Mouse (Mus musculus) midbrain, embryonic 13.5 days (tissue): Measurements from ENCODE around the gene Acadvl. TPM values are rescaled to one million over a fixed set of nuclear protein-coding genes. Genes with fewer than 3 reads are reported as not detected.
A peak's percentile ranks its signal among the peaks of the same experiment; 100 is the strongest.
"Not testable (repeated sequence)": the region's sequence is repeated elsewhere in the genome, so short reads cannot be mapped to it uniquely, and the experiment has no call there.

Experiments
- ATAC-seq: fragments of 200-750 bp; cut with Nextera tagmentation; 2 replicates; pipeline ENCODE4 v1.8.0; 2017; ENCODE audit warnings: mild to moderate bottlenecking, moderate TSS enrichment, moderate library complexity
- H3K27ac ChIP-seq: fragments of 300-500 bp; sonication (generic); 2 replicates; pipeline ENCODE4 v1.5.1; 2015; ENCODE audit warnings: inconsistent platforms, mild to moderate bottlenecking, moderate library complexity
- H3K27me3 ChIP-seq: fragments of 300-500 bp; sonication (generic); 2 replicates; pipeline ENCODE4 v1.6.1; 2015; ENCODE audit warnings: mild to moderate bottlenecking, inconsistent platforms
- H3K36me3 ChIP-seq: fragments of 300-500 bp; sonication (generic); 2 replicates; pipeline ENCODE4 v1.6.1; 2015; ENCODE audit warnings: mild to moderate bottlenecking, inconsistent platforms
- H3K4me1 ChIP-seq: fragments of 300-500 bp; sonication (generic); replicated peaks from 2 replicates; pipeline ENCODE4 v1.6.1; 2015; ENCODE audit warnings: inconsistent platforms
- H3K4me2 ChIP-seq: fragments of 300-500 bp; sonication (generic); replicated peaks from 2 replicates; pipeline ENCODE4 v1.6.1; 2015; ENCODE audit warnings: moderate library complexity, mild to moderate bottlenecking, inconsistent platforms
- H3K4me3 ChIP-seq: fragments of 300-500 bp; sonication (generic); replicated peaks from 2 replicates; pipeline ENCODE4 v1.5.1; 2015; ENCODE audit warnings: mild to moderate bottlenecking, inconsistent platforms
- H3K9ac ChIP-seq: fragments of 300-500 bp; sonication (generic); replicated peaks from 2 replicates; pipeline ENCODE4 v1.6.1; 2015; ENCODE audit warnings: mild to moderate bottlenecking, inconsistent platforms
- H3K9me3 ChIP-seq: fragments of 300-500 bp; sonication (generic); 2 replicates; pipeline ENCODE4 v1.6.1; 2016; ENCODE audit warnings: mild to moderate bottlenecking, inconsistent platforms
- WGBS: fragments of 180-500 bp; shearing (Covaris S2); methylation state at CpG from one replicate; pipeline ENCODE4 v1.1.7; 2015; 5-methylcytosine and 5-hydroxymethylcytosine counted together
- polyA plus RNA-seq: library from polyadenylated mRNA; unstranded; fragments of >200 nt; fragmentation: Nextera tagmentation; extraction: Ambion mirVana; gene quantifications from 2 replicates; pipeline ENCODE4 v1.2.1, GENCODE M21; 2015

Gene Acadvl
- polyA plus RNA-seq, 1 experiment from 2014 or later: 51.7 TPM

DNA sequence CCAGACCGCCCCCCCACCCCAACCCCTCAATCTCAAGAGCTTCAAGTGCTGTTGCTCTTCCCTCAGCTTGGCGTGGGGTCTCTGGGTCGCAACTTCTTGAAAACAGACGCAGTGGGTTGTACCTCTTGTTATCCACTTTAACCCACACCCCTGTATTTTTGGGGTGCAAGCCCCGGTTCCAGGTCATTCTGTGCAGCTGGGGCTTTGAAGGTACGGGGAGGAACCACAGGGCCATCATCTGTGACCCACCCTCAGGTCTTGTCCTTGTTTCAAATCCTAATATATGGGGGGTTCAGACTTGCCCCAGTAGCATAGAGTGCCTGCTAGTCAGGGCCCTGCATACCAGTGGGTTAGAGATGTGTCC, 8.9 kb upstream of the Acadvl start:
- H3K27me3 ChIP-seq: no peaks in the 10 kb centered on the region
- peaks cover 88% of the 10 kb centered on the region for H3K4me1 ChIP-seq
- no peak for ATAC-seq
- peak overlapping the region; percentile 69 for H3K27ac ChIP-seq
- no peaks in the 10 kb centered on the region for H3K9me3 ChIP-seq
- H3K9ac ChIP-seq: peak overlapping the region; percentile 52
- H3K4me2 ChIP-seq: peak overlapping the region; percentile 59
- WGBS: 11% methylated on average over 6 of the region's 6 CpGs
- H3K4me3 ChIP-seq: peak overlapping the region; percentile 40
- H3K36me3 ChIP-seq: no peaks in the 10 kb centered on the region

- peaks cover 89% of the 10 kb centered on the region for H3K4me1 ChIP-seq
- no peak for ATAC-seq
- peak overlapping the region; percentile 52 for H3K9ac ChIP-seq
- peak overlapping the region; percentile 69 for H3K27ac ChIP-seq
- no peaks in the 10 kb centered on the region for H3K9me3 ChIP-seq
- peak overlapping the region; percentile 59 for H3K4me2 ChIP-seq
- H3K4me3 ChIP-seq: peak overlapping the region; percentile 40
- H3K27me3 ChIP-seq: no peaks in the 10 kb centered on the region
- 6% methylated on average over 19 of the region's 29 CpGs for WGBS
- H3K36me3 ChIP-seq: no peaks in the 10 kb centered on the region
These were observed 8.4 kb upstream of the Acadvl start for GRCm38 (mm10) chr11:70023481-70024150.

DNA sequence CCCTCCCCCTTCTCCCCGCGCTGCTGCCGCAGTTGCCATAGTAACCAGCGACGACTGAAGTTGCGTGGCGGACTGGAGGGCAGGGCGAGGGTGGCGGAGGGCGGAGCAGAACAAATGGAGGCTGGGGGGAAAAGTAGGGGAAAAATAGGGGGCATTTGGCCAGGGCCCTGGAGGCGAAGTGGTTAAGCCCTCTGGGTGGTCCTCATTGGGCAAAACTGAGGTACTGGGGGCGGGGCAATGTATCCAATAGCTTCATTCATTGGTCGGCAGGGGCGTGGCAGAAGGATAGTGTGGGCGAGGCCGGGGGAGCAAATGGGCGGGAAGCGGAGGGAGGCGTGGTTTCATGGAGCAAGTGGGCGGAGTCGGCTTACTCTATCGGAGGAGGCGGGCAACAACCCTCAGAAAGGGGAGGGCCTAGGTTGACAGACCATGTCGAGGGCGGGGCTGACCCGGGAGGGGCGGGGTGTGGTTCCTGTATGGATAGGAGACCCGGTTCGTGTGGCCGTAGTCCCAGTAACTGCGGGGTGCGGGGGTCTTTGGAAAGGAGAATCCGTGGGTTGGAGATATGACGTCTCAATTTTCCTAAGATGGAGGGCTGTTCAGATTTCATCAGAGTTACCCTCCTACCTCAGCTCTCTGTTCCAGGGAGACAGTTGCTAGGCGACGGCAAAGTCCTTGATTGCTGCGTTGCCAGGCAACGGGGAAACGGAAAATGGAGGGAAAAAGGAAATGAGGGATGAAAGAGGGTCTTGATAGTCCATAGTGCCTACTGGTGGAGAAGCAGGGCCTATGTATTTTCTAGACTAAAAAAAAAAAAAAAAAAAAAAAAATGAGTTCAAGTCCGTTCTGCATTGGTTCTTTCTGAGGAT, 6.3 kb upstream of the Acadvl start:
- peaks cover 85% of the 10 kb centered on the region for H3K4me1 ChIP-seq
- under 1% methylated on average over 40 of the region's 40 CpGs for WGBS
- peak overlapping the region; percentile 97 for H3K27ac ChIP-seq
- H3K9me3 ChIP-seq: no peaks in the 10 kb centered on the region
- peak overlapping the region; percentile 91 for H3K4me2 ChIP-seq
- no peaks in the 10 kb centered on the region for H3K27me3 ChIP-seq
- peak overlapping the region; percentile 78 for H3K4me3 ChIP-seq
- H3K36me3 ChIP-seq: no peaks in the 10 kb centered on the region
- ATAC-seq: peak; percentile 58
- H3K9ac ChIP-seq: peak overlapping the region; percentile 92

DNA sequence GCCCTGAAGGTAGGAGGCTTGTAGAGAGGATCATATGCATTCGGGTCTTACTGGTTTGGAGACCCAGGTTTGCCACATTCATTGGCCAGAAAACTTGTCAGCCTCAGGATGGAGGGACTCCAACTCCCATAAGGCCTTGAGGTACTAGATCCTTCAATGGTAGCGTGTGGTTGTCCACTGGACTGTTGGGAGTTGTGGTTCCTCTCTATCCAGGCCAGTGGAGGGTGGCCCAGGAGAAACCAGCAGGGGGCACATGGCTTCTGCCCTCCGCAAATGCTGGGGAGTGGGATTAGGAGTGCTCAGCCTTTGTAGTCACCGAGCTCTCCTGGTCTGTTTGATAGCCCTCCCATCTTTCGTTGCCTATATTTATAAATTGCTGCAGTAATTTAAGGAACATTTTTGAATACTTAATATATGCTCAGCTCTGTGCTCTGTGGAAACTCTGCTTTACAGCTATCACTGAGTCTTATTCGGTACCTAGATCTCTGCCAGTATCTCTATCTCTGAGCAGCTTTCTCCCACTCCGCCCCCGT, 5.6 kb upstream of the Acadvl start:
- ATAC-seq: peak; percentile 85

GRCm38 (mm10) chr11:70020022-70020631, 4.9 kb upstream of the Acadvl start:
- WGBS: 15% methylated on average over 8 of the region's 8 CpGs
- Histone ChIP-seq H3K4me3 (peak overlapping the region; percentile 78), H3K27ac (peak overlapping the region; percentile 97), H3K9ac (peak overlapping the region; percentile 92), H3K9me3 (no peaks in the 10 kb centered on the region), H3K4me2 (peak overlapping the region; percentile 91), H3K36me3 (no peaks in the 10 kb centered on the region), H3K27me3 (no peaks in the 10 kb centered on the region), H3K4me1 (peaks cover 77% of the 10 kb centered on the region)
- ATAC-seq: no peak

More for the DNA sequence above, 5.6 kb upstream of the Acadvl start:
- Histone ChIP-seq H3K27ac (peak overlapping the region; percentile 97), H3K36me3 (no peaks in the 10 kb centered on the region), H3K4me3 (peak overlapping the region; percentile 78), H3K9ac (peak overlapping the region; percentile 92), H3K9me3 (no peaks in the 10 kb centered on the region), H3K4me2 (peak overlapping the region; percentile 91), H3K4me1 (peaks cover 78% of the 10 kb centered on the region), H3K27me3 (no peaks in the 10 kb centered on the region)
- 0% methylated on average over 8 of the region's 8 CpGs for WGBS

DNA sequence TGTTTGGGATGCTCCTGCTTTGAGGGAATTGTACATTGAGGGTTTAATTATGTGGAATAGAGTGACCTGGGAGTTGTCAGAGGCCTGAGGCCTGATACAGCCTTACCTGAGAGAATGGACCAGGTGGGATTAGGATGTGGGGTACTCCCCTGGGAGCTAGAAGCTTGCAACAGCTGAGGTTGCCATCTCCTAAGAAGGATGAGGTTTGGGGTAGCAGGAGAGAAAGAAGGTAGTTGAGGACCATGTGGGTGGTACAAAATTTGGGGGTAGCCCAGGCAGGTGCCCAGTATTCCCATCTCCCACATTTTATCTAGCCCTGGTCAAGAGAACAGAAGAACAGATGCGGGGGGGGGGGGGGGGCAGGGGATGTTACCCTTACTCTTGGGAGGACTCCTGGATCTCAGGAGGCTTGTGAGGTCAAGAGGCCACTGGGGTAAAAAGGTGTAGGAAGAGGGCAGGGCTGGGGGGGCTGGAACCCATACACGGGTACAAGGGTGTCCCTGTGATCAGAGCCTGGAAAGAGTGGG, 4.3 kb upstream of the Acadvl start:
- Histone ChIP-seq H3K4me1 (peaks cover 76% of the 10 kb centered on the region), H3K4me2 (peak overlapping the region; percentile 91), H3K27me3 (no peaks in the 10 kb centered on the region), H3K27ac (peak overlapping the region; percentile 97), H3K9me3 (no peaks in the 10 kb centered on the region), H3K9ac (peak overlapping the region; percentile 92), H3K4me3 (peak overlapping the region; percentile 78), H3K36me3 (no peaks in the 10 kb centered on the region)
- ATAC-seq: no peak
- WGBS: 9% methylated on average over 2 of the region's 2 CpGs

DNA sequence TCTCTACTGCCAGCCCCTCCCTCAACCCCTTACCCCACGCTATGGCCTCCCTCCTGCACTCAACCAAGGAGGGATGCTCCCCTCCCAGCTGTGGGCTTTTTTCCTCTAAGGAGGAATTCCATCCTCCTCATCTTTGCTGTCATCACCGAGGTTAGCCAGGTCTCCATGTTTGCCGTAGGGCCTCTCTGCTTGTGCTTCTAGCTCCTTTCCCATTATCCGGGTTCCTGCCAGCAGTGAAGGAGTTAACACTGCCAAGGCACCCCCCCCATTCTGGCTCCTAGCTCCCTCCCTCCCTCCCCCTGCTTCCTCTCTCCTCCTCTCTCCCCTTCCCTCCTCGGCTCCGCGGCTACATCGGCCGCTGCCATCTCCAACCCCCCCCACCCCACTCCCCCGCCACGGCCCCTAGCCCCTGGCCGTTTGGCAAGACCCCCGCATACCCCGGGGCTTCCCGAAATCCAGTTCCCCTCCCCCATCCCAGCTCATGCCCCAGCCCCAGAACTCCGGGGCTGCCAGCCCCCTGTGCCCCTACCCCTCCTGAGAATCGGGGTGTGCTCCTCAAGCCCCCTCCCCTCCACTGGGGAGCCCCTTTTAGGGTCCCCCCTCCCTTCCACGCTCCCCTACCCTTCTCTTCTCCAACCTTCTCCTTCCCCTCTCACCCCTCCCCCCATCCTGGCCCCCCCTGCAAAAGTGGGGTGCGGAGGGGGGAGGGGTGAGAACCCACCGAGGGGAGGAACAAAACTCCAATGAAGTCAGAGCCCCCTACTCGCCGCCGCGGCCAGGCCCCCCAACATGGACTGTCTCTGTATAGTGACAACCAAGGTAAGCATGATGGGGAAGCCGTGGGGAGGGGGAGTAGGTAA, 3.1 kb upstream of the Acadvl start:
- H3K27ac ChIP-seq: peak overlapping the region; percentile 97
- ATAC-seq: no peak
- no peaks in the 10 kb centered on the region for H3K9me3 ChIP-seq
- H3K36me3 ChIP-seq: peaks cover 3% of the 10 kb centered on the region
- peaks cover 71% of the 10 kb centered on the region for H3K4me1 ChIP-seq
- H3K9ac ChIP-seq: peak overlapping the region; percentile 92
- no peaks in the 10 kb centered on the region for H3K27me3 ChIP-seq
- under 1% methylated on average over 25 of the region's 25 CpGs for WGBS
- H3K4me2 ChIP-seq: peak overlapping the region; percentile 91
- H3K4me3 ChIP-seq: peak overlapping the region; percentile 78

DNA sequence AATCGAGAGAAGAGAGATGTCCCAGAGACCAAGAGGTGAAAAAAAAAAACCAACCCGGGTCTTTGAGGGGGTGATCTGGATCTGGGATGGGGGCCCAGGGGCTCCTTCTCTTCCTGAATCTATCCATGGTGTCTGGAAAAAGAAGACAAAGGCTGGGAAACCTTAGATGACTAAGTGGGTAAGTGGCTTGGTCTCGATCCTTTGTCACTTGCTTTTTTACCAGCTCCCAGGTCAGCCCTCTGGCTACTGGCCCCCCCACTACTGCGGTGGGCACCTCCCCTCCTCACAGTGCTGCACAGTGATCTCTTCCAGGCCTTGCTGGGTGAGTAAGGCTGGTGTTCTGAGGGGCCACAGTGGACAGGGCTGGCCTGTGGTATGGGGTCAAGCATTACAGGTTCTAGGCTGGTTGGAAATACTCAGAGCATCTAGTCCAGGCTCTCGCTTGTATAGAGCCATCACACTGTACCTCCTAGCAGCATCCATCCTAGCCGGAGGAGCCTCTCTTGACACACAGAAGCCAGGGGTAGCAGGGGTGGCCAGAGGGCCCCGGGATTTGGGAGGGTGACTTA, 2.1 kb upstream of the Acadvl start:
- Histone ChIP-seq H3K36me3 (peaks cover 13% of the 10 kb centered on the region), H3K27ac (peak overlapping the region; percentile 97), H3K9ac (peak overlapping the region; percentile 92), H3K4me3 (peak overlapping the region; percentile 78), H3K27me3 (no peaks in the 10 kb centered on the region), H3K4me2 (peak overlapping the region; percentile 91), H3K9me3 (no peaks in the 10 kb centered on the region), H3K4me1 (peaks cover 60% of the 10 kb centered on the region)
- ATAC-seq: no peak
- WGBS: 29% methylated on average over 7 of the region's 7 CpGs

DNA sequence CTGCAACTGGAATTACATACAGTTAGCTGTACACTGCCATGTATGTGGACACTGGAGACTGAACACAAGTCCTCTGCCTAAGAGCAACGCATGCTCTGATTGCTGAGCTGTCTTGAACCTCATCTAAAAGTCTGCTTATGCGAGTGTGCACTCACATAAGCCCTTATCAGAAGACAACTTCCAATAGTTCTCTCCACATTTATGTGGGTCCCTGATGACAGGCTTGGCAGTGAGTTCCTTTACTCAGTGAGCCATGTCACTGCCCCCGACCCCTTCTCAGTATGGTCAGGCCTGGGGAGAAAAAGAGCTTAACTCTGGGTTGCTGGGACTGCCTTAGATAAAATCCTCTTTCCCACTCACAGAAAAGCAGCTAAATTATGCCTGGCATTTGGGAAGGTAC, 1.5 kb upstream of the Acadvl start, which contains the start of gene Dlg4:
TSS of gene Dlg4 (plus strand) at position 274 of the 400 bp plus-strand sequence.
- H3K4me1 ChIP-seq: peaks cover 56% of the 10 kb centered on the region
- 57% methylated on average over 3 of the region's 3 CpGs for WGBS
- no peak for ATAC-seq

GRCm38 (mm10) chr11:70016177-70016576, 966 bp upstream of the Acadvl start:
- ATAC-seq, H3K27me3 ChIP-seq, H3K9ac ChIP-seq, H3K27ac ChIP-seq, H3K4me2 ChIP-seq, H3K9me3 ChIP-seq, H3K4me3 ChIP-seq: not testable (repeated sequence)
- peaks cover 24% of the 10 kb centered on the region for H3K36me3 ChIP-seq
- H3K4me1 ChIP-seq: peaks cover 56% of the 10 kb centered on the region
- WGBS: 77% methylated on average over 2 of the region's 2 CpGs

More for the DNA sequence above, 1.5 kb upstream of the Acadvl start, which contains the start of gene Dlg4:
- peak within 1 kb of the TSS; percentile 91 for H3K4me2 ChIP-seq
- H3K36me3 ChIP-seq: peaks cover 19% of the 10 kb centered on the region
- no peaks in the 10 kb centered on the region for H3K27me3 ChIP-seq
- peak within 1 kb of the TSS; percentile 78 for H3K4me3 ChIP-seq
- no peaks in the 10 kb centered on the region for H3K9me3 ChIP-seq
- peak within 1 kb of the TSS; percentile 92 for H3K9ac ChIP-seq
- peak within 1 kb of the TSS; percentile 97 for H3K27ac ChIP-seq
